Mouse (Mus musculus): Measurements from ENCODE around the gene Sirt2. TPM values are rescaled to one million over a fixed set of nuclear protein-coding genes. Genes with fewer than 3 reads are reported as not detected.

The Sirt2 gene
- polyA plus RNA-seq, 1 experiment from 2014 or later, result 50.3 TPM

DNA sequence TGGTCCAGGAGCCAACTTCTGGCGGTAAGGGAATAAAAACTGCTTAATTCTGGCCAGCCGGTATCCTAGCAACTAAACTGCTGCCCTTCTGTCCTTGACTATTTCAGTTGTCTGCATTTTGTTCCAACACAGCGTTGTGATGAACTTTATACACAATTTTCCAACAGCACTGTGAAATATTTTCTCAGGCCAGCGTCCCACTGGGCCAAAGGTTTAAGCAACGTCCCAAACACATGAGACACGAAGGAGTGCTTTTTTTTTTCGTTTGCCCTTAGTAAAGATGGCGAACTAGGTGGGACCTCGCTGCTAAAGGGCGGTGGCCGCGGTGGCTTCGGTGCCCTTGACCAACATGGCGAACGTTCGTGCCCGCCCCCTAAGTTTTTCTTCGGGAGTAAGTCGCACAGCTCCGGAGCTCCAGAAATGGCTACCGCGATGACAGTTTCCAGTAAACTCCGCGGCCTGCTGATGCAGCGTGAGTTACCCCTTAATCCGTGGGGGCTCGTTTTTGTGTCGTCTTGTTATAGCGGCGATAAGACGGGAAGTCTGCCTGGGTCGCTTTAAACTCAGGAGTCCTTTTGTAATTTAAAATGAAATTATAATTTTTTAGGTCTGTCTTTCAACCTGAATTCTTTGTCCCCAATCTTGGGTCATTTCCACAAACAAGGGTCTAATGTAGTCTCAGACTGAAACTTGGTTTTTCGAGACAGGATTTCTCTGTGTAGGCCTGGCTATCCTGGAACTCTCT, 58.6 kb downstream of the Sirt2 start, which contains the start of gene Ech1:
Gene Ech1 (plus strand): TSS at position 277 of the 745 bp plus-strand sequence.
- peak; percentile 81 for ATAC-seq (replicated peaks; ENCODE audit: insufficient number of reproducible peaks, insufficient read depth, low FRiP score, low read depth)
- H3K9me3 ChIP-seq (replicated peaks), result no peaks in the 10 kb centered on the region
- H3K27me3 ChIP-seq, result no peaks in the 10 kb centered on the region
- peak within 1 kb of the TSS; percentile 62 for H3K4me2 ChIP-seq
- H3K27ac ChIP-seq, result peak within 1 kb of the TSS; percentile 88
- peak within 1 kb of the TSS; percentile 54 for H3K4me3 ChIP-seq
- peaks cover 37% of the 10 kb centered on the region for H3K36me3 ChIP-seq
- 2% methylated on average over 33 of the region's 33 CpGs for WGBS
- H3K4me1 ChIP-seq (replicated peaks), result peaks cover 52% of the 10 kb centered on the region
- peak within 1 kb of the TSS; percentile 56 for H3K9ac ChIP-seq

DNA sequence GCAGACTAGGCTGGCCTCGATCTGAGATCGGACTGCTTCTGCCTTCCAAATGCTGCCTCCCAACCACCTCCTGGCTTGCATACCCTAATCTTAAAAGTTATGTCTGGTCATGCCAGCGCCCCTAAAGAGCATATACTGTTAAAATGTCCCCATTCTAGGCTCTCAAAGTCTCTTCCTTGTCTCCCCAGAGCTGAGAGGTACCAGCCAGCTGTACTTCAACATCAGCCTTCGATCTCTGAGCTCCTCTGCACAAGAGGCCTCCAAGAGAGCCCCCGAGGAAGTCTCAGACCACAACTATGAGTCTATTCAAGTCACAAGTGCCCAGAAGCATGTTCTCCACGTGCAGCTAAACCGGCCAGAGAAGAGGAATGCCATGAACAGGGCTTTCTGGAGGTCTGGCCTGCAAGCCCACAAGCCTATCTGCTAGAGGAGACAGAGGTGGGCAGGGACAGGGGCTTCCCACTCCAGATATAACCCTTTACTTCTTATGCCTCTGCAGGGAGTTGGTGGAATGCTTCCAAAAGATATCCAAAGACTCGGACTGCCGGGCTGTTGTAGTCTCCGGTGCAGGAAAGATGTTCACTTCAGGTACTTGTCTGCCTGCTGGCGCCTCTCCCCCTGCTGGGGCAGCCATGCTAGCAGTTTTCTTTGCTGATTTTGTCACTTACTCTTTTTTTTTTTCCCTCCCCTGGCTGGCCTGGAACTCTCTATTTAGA, 59.3 kb downstream of the Sirt2 start:
- H3K36me3 ChIP-seq, result peaks cover 33% of the 10 kb centered on the region
- WGBS, result 25% methylated on average over 11 of the region's 11 CpGs
- H3K27me3 ChIP-seq, result no peaks in the 10 kb centered on the region
- peak overlapping the region; percentile 88 for H3K27ac ChIP-seq
- peak overlapping the region; percentile 54 for H3K4me3 ChIP-seq
- H3K4me2 ChIP-seq, result peak overlapping the region; percentile 62
- ATAC-seq (replicated peaks; ENCODE audit: insufficient number of reproducible peaks, insufficient read depth, low FRiP score, low read depth), result 0 out of 2 replicates have a peak, but pooled peaks have one; percentile 2
- H3K4me1 ChIP-seq (replicated peaks), result peaks cover 47% of the 10 kb centered on the region
- no peaks in the 10 kb centered on the region for H3K9me3 ChIP-seq (replicated peaks)
- peak overlapping the region; percentile 56 for H3K9ac ChIP-seq

DNA sequence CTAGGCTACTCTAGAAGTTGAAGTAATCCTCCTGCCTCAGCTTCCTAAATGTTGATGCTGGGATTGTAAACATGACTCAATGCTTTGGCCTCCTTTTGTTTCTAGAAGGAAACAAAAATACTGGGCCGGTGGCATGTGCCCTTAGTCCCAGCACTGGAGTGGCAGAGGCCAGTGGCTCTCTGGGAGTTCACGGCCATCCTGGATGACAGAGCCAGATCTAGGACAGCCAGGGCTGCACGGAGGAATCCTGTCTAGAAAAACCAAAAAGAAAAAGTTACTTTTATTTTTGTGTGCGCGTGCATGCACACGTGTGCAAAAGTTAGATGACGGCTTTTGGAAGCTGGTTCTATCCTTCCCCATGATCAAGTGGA, 59.9 kb downstream of the Sirt2 start:
- Histone ChIP-seq H3K4me3 (peak overlapping the region; percentile 54; the same call in 1 of the 2 replicates), H3K27ac (peak overlapping the region; percentile 88), H3K9me3 (replicated peaks) (no peaks in the 10 kb centered on the region), H3K36me3 (peaks cover 31% of the 10 kb centered on the region), H3K27me3 (no peaks in the 10 kb centered on the region), H3K9ac (no peak overlapping the region), H3K4me1 (replicated peaks) (peaks cover 47% of the 10 kb centered on the region), H3K4me2 (peak overlapping the region; percentile 62)
- no peak for ATAC-seq (replicated peaks; ENCODE audit: insufficient number of reproducible peaks, insufficient read depth, low FRiP score, low read depth)
- WGBS, result 90% methylated on average over 7 of the region's 7 CpGs

DNA sequence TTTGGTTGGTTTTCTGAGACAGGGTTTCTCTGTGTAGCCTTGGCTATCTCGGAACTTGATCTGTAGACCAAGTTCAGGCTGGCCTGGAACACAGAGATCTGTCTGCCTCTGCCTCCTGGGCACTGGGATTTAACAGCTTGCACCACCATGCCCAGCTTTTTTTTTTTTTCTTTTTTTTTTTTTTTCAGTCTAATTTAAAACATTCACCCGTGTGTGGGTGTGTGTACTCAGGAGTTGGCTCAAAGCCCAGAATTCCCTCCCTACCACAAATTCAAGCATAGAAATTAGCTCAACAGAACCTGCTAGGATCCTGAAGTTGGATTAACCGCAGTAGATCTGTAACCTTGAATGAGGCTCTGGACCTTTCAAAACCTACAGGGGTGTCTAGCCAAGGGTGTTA, 60.8 kb downstream of the Sirt2 start:
- Histone ChIP-seq H3K9ac (no peak overlapping the region), H3K27ac (0 out of 2 replicates have a peak overlapping the region, but pooled peaks have one; percentile 30), H3K4me1 (replicated peaks) (peaks cover 45% of the 10 kb centered on the region), H3K27me3 (no peaks in the 10 kb centered on the region), H3K9me3 (replicated peaks) (no peaks in the 10 kb centered on the region), H3K4me3 (no peak overlapping the region), H3K36me3 (peaks cover 26% of the 10 kb centered on the region), H3K4me2 (no peak overlapping the region)
- no peak for ATAC-seq (replicated peaks; ENCODE audit: insufficient number of reproducible peaks, insufficient read depth, low FRiP score, low read depth)
- 34% methylated on average over 3 of the region's 3 CpGs for WGBS

DNA sequence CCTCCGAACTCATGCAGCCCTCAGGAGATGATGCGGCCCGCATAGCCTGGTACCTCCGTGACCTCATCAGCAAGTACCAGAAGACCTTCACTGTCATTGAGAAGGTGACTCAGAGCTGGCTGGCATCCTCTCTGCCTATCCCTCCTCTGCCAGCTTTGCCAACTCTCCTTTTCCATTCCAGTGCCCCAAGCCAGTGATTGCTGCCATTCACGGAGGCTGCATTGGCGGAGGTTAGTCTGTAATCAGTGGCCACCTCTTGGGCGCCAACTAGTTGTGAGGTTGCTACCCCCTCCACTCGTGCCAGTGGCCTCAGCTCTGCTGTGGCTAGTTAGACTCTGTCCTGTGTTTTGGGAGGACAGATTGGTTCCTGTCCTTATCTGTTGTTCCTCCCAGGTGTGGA, 63.3 kb downstream of the Sirt2 start:
- WGBS, result 90% methylated on average over 8 of the region's 8 CpGs
- Histone ChIP-seq H3K27me3 (no peaks in the 10 kb centered on the region), H3K4me1 (replicated peaks) (peaks cover 34% of the 10 kb centered on the region), H3K9me3 (replicated peaks) (no peaks in the 10 kb centered on the region), H3K27ac (no peak overlapping the region), H3K9ac (no peak overlapping the region), H3K4me2 (no peak overlapping the region), H3K4me3 (no peak overlapping the region), H3K36me3 (peaks cover 19% of the 10 kb centered on the region)
- no peak for ATAC-seq (replicated peaks; ENCODE audit: insufficient number of reproducible peaks, insufficient read depth, low FRiP score, low read depth)

DNA sequence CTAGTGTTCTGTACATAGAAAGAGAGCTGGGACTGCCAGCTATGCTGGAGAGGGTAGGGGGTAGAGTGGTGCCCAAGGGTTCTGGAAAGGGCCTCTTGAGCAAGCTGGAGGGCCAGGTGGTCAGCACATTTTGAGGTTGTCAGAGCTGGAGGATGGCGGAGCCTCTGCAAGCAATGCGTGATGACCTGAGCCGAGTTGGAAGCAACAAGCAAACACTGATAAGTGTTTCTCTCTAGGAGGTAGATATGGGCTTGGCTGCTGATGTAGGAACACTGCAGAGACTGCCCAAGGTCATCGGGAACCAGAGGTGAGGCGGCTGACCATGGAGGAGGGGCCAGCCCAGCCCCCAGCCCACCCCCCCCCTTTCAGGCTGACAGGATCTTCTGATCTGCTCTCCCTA, 64.4 kb downstream of the Sirt2 start:
- Histone ChIP-seq H3K4me3 (no peak overlapping the region), H3K4me2 (no peak overlapping the region), H3K27ac (peak overlapping the region; percentile 26; the same call in 1 of the 2 replicates), H3K9ac (no peak overlapping the region), H3K36me3 (peaks cover 19% of the 10 kb centered on the region), H3K9me3 (replicated peaks) (no peaks in the 10 kb centered on the region), H3K27me3 (no peaks in the 10 kb centered on the region), H3K4me1 (replicated peaks) (peaks cover 29% of the 10 kb centered on the region)
- ATAC-seq (replicated peaks; ENCODE audit: insufficient number of reproducible peaks, insufficient read depth, low FRiP score, low read depth), result no peak; the same call in 1 of the 2 replicates
- WGBS, result 48% methylated on average over 5 of the region's 5 CpGs

DNA sequence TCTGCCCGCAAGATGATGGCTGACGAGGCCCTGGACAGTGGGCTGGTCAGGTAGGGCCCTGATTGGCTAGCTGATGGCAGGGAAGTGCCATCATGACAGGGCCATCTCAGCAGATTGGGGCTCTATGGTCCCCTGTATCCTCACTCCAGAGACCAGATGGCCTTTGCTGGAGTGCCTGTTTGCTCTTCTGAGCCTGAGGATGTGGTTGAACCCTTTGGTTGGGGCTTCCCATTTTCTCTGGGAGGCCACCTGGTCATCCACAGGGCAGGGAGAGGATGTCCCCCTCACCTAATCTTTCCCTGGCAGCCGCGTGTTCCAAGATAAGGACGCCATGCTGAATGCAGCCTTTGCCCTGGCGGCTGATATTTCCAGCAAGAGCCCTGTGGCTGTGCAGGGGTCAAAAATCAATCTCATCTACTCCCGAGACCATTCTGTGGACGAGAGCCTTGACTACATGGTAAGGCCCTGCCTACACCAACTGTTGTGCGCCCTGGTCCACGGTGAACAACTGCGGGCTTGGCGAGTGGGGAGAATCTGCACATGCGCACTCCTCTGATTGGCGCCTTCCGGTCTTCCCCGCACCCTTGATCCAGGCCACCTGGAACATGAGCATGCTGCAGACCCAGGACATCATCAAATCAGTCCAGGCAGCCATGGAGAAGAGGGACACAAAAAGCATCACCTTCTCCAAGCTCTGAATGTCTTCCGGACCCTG, 65.0 kb downstream of the Sirt2 start:
- ATAC-seq (replicated peaks; ENCODE audit: insufficient number of reproducible peaks, insufficient read depth, low FRiP score, low read depth), result no peak
- no peaks in the 10 kb centered on the region for H3K9me3 ChIP-seq (replicated peaks)

DNA sequence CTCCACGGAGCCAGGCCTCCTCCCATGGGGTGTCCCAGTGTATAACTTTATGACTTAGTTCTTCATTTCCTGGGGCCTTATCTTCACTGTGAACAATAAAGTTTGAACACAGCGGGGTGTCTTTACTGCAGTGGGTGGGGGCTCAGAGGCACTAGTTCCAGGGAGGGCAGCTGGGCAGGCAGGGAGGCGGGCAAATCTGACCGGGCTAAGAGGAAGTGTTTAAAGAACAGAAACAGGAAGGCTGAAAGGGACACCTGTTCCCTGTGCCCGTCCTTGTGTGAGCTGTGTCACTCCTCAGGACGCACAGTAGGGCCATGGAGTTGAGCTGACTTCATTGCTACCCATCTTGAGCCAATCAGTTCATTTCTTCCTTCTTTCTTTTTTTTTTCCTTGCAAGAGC, 65.6 kb downstream of the Sirt2 start:
- no peak for ATAC-seq (replicated peaks; ENCODE audit: insufficient number of reproducible peaks, insufficient read depth, low FRiP score, low read depth)
- WGBS, result 68% methylated on average over 6 of the region's 6 CpGs
- Histone ChIP-seq H3K4me2 (no peak overlapping the region), H3K9me3 (replicated peaks) (no peaks in the 10 kb centered on the region), H3K27me3 (no peaks in the 10 kb centered on the region), H3K36me3 (peaks cover 19% of the 10 kb centered on the region), H3K9ac (no peak overlapping the region), H3K4me1 (replicated peaks) (peaks cover 22% of the 10 kb centered on the region), H3K4me3 (no peak overlapping the region), H3K27ac (no peak overlapping the region)

More for the DNA sequence above, 65.0 kb downstream of the Sirt2 start:
- Histone ChIP-seq H3K36me3 (peaks cover 19% of the 10 kb centered on the region), H3K4me3 (no peak overlapping the region), H3K27ac (no peak overlapping the region), H3K4me1 (replicated peaks) (peaks cover 23% of the 10 kb centered on the region), H3K27me3 (no peaks in the 10 kb centered on the region), H3K9ac (no peak overlapping the region), H3K4me2 (no peak overlapping the region)
- WGBS, result 77% methylated on average over 17 of the region's 17 CpGs

DNA sequence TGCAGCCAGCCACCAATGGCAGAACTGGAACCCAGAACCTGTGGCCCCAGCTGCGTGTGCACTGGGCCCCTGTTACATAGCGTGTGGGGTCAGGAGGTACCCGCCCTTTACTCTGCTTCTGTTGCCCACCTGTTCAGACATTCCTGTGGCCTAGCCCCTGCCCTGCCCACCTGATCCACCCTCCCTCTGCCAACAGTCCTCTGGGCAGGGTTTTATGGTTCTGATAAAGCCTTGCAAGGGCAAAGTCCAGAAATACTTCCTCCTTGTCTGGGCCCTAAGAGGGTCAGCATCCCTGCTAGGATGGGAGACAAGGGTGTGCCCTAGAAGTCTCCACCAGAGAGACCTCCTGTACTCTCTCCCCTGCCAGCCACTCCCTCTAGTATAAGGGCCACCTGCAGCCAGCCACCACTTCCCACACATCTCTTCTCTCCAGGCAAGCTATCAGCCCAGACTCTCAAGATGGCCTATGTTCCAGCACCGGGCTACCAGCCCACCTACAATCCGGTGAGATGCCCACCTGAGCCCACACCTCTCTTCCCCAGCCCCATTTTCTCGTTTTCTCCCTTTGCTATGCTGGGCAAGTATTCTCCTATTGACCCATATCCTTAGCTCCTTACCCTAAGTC, 67.3 kb downstream of the Sirt2 start, which contains the start of gene Lgals4:
Gene Lgals4 (plus strand): TSS at position 132 of the 625 bp plus-strand sequence.
- 83% methylated on average over 6 of the region's 6 CpGs for WGBS
- H3K36me3 ChIP-seq, result peaks cover 19% of the 10 kb centered on the region

DNA sequence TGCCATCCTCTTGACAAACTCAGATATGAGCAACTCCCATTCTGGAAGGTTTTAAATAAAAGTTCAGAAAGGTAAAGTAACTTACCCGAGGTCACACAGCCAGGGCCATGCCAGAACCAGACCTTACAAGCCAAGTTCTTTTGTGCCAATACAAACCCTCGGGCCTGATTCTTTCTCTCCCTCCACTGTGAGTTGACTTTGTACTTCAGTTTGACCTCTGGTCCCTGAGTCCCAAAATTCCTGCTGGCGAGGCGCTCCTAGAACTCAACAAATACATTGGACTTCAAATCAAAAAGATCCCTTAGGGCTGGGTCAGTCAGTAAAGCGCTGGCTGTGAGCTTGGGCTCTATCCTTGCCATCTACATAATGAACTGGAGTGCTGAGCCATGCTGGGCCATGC, 70.4 kb downstream of the Sirt2 start:
- H3K9ac ChIP-seq, result no peak overlapping the region
- H3K36me3 ChIP-seq, result no peaks in the 10 kb centered on the region; the same call in 1 of the 2 replicates
- no peak overlapping the region for H3K27ac ChIP-seq
- 81% methylated on average over 5 of the region's 5 CpGs for WGBS
- no peak for ATAC-seq (replicated peaks; ENCODE audit: insufficient number of reproducible peaks, insufficient read depth, low FRiP score, low read depth)
- H3K9me3 ChIP-seq (replicated peaks), result no peaks in the 10 kb centered on the region
- 0 out of 2 replicates have a peak, but pooled peaks cover under 1% of the 10 kb centered on the region for H3K4me1 ChIP-seq (replicated peaks)
- no peak overlapping the region for H3K4me2 ChIP-seq
- H3K27me3 ChIP-seq, result no peaks in the 10 kb centered on the region
- no peak overlapping the region for H3K4me3 ChIP-seq

More for the DNA sequence above, 67.3 kb downstream of the Sirt2 start, which contains the start of gene Lgals4:
- Histone ChIP-seq H3K27ac (no peak within 1 kb of the TSS), H3K4me2 (no peak within 1 kb of the TSS), H3K9me3 (replicated peaks) (no peaks in the 10 kb centered on the region), H3K4me3 (no peak within 1 kb of the TSS), H3K4me1 (replicated peaks) (peaks cover 12% of the 10 kb centered on the region), H3K27me3 (no peaks in the 10 kb centered on the region), H3K9ac (no peak within 1 kb of the TSS)
- no peak for ATAC-seq (replicated peaks; ENCODE audit: insufficient number of reproducible peaks, insufficient read depth, low FRiP score, low read depth)

Measured in heart, embryonic 15.5 days (tissue).